Mouse (Mus musculus): ENCODE measurements at regions not wholly inside any gene's neighbourhood (a gene's known extent, or its start where the extent isn't known, plus 50 kb on each side); places are given as distances from the start of the nearest gene placed in this dataset.

- no peak for DNase-seq
These were observed 69.2 kb downstream of the Gpr65 start for GRCm38 (mm10) chr12:98337644-98338043.

GRCm38 (mm10) chr12:98339536-98339935, 71.1 kb downstream of the Gpr65 start:
- DNase-seq, result no peak

GRCm38 (mm10) chr12:98342158-98342557, 73.7 kb downstream of the Gpr65 start:
- DNase-seq, result peak; percentile 37

GRCm38 (mm10) chr12:98343653-98344052, 75.2 kb downstream of the Gpr65 start:
- DNase-seq, result no peak

- no peak for DNase-seq
These were observed 78.6 kb downstream of the Gpr65 start for GRCm38 (mm10) chr12:98347056-98347455.

GRCm38 (mm10) chr12:98347550-98348318, 79.3 kb downstream of the Gpr65 start:
- peak; percentile 5 to 21 for DNase-seq

- no peak for DNase-seq
These were observed 81.6 kb downstream of the Gpr65 start for GRCm38 (mm10) chr12:98349864-98350643.

- no peak for DNase-seq
These were observed 84.0 kb downstream of the Gpr65 start for GRCm38 (mm10) chr12:98352401-98352800.

- no peak for DNase-seq
These were observed 86.1 kb downstream of the Gpr65 start for GRCm38 (mm10) chr12:98354545-98354944.

- no peak for DNase-seq
These were observed 99.1 kb downstream of the Gpr65 start for GRCm38 (mm10) chr12:98367583-98367982.

- no peak for DNase-seq
These were observed 102.3 kb downstream of the Gpr65 start for GRCm38 (mm10) chr12:98370771-98371170.

GRCm38 (mm10) chr12:98375214-98375910, 106.9 kb downstream of the Gpr65 start:
- no peak for DNase-seq

Measured in thymus, postnatal 36 days (tissue).